Mouse (Mus musculus): ENCODE results near the gene Tpm3.
A peak's percentile ranks its signal among the peaks of the same experiment; 100 is the strongest.
"Not testable (repeated sequence)": the region's sequence is repeated elsewhere in the genome, so short reads cannot be mapped to it uniquely, and the experiment has no call there.

Tpm3 gene

GRCm38 (mm10) chr3:90083698-90084324, 11.4 kb downstream of the Tpm3 start:
- no peak for DNase-seq (ENCODE audit: low spot score in 2 of 2)

DNA sequence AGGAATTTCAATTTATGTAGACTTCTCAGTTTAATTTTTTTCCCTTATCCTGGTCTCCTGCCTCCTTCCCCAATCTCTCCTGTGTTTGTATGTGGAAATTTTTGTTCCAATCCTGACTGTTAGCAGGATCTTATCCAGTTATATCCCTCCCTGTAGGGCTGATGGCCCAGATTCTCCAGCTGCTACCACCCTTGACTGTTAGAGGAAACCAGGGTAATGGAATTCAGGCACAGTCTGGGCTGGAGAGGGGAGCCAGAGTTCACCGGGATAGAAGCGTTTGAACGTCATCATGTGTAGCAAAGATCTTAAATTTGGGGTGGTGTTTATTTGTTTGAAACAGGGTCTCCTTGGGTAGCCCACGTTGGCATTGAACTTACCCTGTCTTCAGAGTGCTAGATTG, 12.3 kb downstream of the Tpm3 start:
- no peak for DNase-seq (ENCODE audit: low spot score in 2 of 2)

GRCm38 (mm10) chr3:90085281-90085680, 12.8 kb downstream of the Tpm3 start:
- DNase-seq (ENCODE audit: low spot score in 2 of 2): no peak

DNA sequence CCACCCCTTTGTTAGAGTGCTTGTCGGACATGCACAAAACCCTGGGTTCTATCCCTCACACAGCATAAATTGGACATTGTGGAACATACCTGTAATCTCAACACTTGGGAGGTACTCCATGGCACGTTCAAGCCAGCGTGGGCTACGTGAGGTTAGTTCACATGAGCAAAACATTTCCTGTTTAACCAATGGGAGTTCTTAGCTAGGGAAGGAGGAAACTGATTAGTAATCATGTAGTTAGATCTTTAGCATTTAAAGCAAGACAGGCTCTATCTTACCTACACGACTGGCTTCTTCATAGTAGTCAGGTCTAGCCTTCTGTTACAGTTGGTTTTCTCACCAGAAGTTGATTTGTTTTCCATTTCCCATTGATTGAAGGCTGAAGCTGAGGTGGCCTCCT, 13.6 kb downstream of the Tpm3 start:
- DNase-seq (ENCODE audit: low spot score in 2 of 2): no peak

- DNase-seq (ENCODE audit: low spot score in 2 of 2): no peak
Measured at GRCm38 (mm10) chr3:90088617-90089016, 16.2 kb downstream of the Tpm3 start.

DNA sequence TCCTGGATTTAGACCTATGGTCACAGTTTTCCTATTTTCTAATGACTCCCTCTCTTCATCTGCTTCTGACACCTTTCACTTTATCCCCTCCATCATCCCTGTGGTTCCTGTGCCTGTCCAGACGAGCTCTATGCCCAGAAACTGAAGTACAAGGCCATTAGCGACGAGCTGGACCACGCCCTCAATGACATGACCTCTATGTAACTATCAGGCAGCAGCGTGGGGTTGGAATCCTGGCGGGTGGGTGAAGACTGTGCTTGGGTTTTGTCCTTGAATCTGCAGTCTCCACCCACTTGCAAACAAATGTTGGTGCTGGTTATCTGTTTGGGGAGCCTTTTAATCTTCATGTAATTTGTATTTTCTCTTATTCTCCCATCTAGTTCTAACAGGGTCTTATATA, 18.4 kb downstream of the Tpm3 start:
- no peak for DNase-seq (ENCODE audit: low spot score in 2 of 2)

GRCm38 (mm10) chr3:90094453-90094852, 22.0 kb downstream of the Tpm3 start:
- no peak for DNase-seq (ENCODE audit: low spot score in 2 of 2)

DNA sequence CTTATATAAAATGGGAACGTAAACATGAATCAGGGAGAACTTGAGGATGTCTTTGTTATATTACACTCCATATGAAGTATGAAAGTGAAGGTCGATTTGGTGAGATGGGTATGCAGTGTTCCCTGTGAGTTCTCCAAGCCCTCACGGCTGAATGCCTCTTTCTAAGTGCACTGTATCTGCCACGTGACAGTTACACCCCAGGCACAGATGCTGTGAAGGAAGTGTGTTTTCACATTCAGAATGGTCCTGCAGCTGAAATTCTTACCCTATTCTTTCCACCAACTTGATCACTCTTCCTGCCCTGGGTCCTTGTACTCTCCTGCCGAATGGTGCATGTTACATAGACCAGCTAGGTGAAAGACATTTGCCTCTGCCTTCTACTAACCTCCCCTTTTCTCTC, 25.5 kb downstream of the Tpm3 start:
- DNase-seq (ENCODE audit: low spot score in 2 of 2): no peak

- no peak for DNase-seq (ENCODE audit: low spot score in 2 of 2)
Measured at GRCm38 (mm10) chr3:90101010-90101409, 28.6 kb downstream of the Tpm3 start.

DNA sequence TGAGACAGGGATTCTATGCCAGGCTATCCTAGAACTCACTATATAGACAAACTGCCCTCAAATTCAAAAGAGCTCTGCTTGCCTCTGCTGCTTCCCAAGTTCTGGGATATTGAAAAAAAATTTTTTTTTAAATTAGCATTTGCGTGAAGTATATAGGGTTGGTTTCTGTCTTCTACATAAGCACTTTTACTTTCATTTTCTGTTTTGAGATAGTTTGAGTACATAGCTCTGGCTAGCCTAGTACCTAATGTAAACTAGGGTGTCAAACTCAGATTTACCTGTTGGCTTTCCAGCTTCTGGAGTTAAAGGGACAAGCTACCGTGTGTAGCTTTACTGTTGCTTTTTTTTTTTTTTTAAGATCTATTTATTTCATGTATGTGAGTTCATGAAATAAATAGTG, 29.2 kb downstream of the Tpm3 start:
- no peak for DNase-seq (ENCODE audit: low spot score in 2 of 2)

DNA sequence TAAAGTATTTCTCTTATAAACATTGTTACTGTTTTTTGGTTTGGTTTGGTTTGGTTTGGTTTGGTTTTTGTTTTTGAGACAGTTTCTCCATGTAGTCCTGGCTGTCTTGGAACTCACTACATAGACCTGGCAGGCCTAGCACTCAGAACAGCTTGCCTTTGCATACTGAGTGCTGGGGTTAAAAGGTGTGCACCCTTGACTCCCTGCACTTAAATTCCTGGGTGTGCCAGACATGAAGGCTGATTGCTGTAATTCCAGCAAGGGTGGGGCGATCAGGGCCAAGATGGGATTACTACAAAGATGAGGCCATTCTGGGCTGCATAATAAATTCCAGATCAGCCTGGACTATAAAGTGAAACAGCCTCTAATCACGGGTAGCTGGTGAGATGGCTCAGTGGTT, 29.8 kb downstream of the Tpm3 start:
- no peak for DNase-seq (ENCODE audit: low spot score in 2 of 2)

- DNase-seq (ENCODE audit: low spot score in 2 of 2): no peak
Measured at GRCm38 (mm10) chr3:90103176-90103575, 30.7 kb downstream of the Tpm3 start.

GRCm38 (mm10) chr3:90103938-90104337, 31.5 kb downstream of the Tpm3 start, which contains the start of gene Nup210l:
TSS of gene Nup210l (plus strand) at chr3:90104132.
- DNase-seq (ENCODE audit: low spot score in 2 of 2): no peak

GRCm38 (mm10) chr3:90111706-90112105, 39.3 kb downstream of the Tpm3 start:
- no peak for DNase-seq (ENCODE audit: low spot score in 2 of 2)

DNA sequence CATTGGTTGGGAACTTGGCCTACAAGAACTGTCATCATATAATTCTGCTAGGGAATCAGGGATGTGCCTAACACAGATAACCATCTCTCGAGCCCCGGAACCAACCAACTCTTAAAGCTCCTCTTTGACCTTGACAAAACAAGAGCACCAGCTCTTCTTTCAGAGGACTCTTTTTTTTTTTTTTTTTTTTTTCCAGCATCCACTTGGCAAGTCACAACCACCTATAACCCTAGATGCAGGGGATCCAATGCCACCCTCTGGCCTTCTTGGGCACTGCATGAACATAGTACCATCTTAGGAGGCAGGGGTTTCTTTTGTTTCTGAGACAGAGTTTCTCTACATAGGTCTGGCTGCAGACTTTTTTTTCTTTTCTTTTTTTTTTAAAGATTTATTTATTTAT, 41.9 kb downstream of the Tpm3 start:
- DNase-seq (ENCODE audit: low spot score in 2 of 2): peak in 1 of 2 experiments; percentile 17

- no peak for DNase-seq (ENCODE audit: low spot score in 2 of 2)
Measured at GRCm38 (mm10) chr3:90115526-90115925, 43.1 kb downstream of the Tpm3 start.

- DNase-seq (ENCODE audit: low spot score in 2 of 2): no peak
Measured at GRCm38 (mm10) chr3:90118132-90118790, 45.8 kb downstream of the Tpm3 start.

GRCm38 (mm10) chr3:90122036-90122435, 49.6 kb downstream of the Tpm3 start:
- not testable (repeated sequence) for DNase-seq (ENCODE audit: low spot score in 2 of 2)

DNA sequence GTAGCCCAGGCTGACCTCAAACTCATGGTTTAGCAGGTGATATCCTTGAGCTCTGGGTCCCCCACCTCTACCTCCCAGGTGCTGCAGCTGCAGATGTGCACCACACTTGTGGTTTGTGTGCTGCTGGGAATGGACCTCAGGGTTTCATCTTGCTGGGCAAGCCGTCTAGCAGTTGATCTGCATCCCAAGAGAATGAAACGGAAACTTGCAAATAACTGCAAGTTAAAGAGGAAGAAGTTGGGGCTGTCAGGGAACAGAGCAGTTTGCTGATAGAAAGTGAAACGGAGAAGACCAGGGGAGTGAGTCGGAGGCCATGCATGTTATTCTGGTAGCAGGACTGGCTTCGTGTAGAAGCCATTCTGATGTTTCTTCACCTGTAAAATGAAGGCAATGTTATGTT, 53.3 kb downstream of the Tpm3 start:
- DNase-seq (ENCODE audit: low spot score in 2 of 2): no peak

GRCm38 (mm10) chr3:90127881-90128280, 55.4 kb downstream of the Tpm3 start:
- DNase-seq (ENCODE audit: low spot score in 2 of 2): no peak

GRCm38 (mm10) chr3:90132745-90133144, 60.3 kb downstream of the Tpm3 start:
- no peak for DNase-seq (ENCODE audit: low spot score in 2 of 2)

DNA sequence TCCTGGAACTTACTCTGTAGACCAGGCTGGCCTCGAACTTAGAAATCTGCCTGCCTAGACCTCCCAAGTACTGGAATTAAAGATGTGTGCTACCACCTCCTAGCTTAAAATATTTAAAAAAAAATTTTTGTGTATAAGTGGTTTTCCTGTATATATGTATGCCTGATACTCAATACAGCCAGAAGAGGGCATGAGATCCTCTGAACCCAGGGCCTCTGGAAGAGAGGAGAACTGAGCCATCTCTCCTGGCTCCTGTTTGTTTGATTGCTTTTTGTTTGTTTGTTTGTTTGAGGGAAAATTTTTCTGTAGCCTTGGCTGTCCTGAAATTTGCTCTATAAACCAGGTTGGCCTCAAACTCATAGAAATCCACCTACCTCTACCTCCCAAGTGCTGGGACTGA, 60.9 kb downstream of the Tpm3 start:
- no peak for DNase-seq (ENCODE audit: low spot score in 2 of 2)

DNA sequence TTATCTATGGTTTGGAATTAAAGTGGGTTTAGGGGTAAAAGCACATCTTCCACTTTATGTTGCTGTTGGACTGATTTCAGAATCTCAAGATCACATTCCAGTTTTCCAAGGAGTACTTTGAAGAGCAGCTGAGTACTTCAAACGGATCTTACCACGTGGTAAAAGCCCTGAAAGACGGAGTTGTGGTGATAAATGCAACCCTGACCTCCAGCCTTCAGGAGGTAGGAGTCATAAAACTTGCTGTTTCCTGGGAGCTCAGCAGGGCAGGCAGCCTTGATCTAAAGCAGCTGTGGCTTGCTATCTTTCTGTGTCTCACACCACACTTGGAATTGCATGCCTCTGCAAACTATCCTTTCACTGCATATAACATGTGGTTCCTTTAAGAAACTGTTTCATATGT, 62.0 kb downstream of the Tpm3 start:
- DNase-seq (ENCODE audit: low spot score in 2 of 2): no peak

DNA sequence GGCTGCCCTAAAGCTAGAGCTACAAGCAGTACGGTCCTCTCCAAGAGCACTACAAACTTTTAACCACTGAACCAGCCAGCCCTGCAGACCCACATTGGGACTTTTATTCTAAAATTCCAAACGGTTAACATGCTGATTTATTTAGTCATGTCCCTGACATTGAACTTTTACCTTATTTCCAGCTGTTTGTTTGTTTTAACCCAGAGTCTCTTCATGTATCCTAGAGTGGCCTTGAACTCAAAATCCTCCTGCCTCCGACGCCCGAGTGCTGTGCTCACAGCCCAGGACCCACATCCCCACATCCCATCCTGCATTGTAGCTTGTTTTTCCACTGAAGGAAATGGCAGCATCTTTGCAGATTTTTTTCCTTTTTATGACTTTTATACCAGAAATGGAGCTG, 62.5 kb downstream of the Tpm3 start:
- DNase-seq (ENCODE audit: low spot score in 2 of 2): no peak
